Comparison of ENCODE assay signal across 8 mouse cellular contexts in genomic region chr11:75458169-75458568, GRCm38 (mm10). TPM values are rescaled to one million over a fixed set of nuclear protein-coding genes. Genes with fewer than 3 reads are reported as not detected.
DNase-seq lines count a peak whose midpoint lies in the region; ATAC-seq and TF ChIP-seq lines count a peak whose summit lies in the region.

No protein-coding gene starts in this region.

- no peaks in the 10 kb centered on the region for H3K9me3 ChIP-seq in limb, embryonic 11.5 days (ENCODE audit: control insufficient read depth, low read length)
- H3K9me3 ChIP-seq in limb, embryonic 10.5 days (replicated peaks), result no peaks in the 10 kb centered on the region
- no peaks in the 10 kb centered on the region for H3K9me3 ChIP-seq in liver, embryonic 13.5 days (replicated peaks)

- H3K36me3 ChIP-seq in limb, embryonic 11.5 days (ENCODE audit: control insufficient read depth, insufficient read depth, low read length), result no peaks in the 10 kb centered on the region
- H3K36me3 ChIP-seq in limb, embryonic 10.5 days, result no peaks in the 10 kb centered on the region
- peaks cover 3% of the 10 kb centered on the region; the same call in 1 of the 2 replicates for H3K36me3 ChIP-seq in liver, embryonic 13.5 days
- H3K36me3 ChIP-seq in thymus, adult 2 months (ENCODE audit: control insufficient read depth, insufficient read depth, low read length), result no peaks in the 10 kb centered on the region

- peak; percentile 47 for DNase-seq in cerebellum, adult 18-20 months
- no peak for DNase-seq in cerebellum, adult 8-10 months
- DNase-seq in limb, embryonic 11.5 days (ENCODE audit: low spot score), result peak; percentile 53
- DNase-seq in limb, embryonic 10.5 days (ENCODE audit: low spot score), result no peak
- DNase-seq in liver, embryonic 13.5 days, result no peak
- peak; percentile 66 for DNase-seq in thymus, adult 2 months

- TF ChIP-seq CTCF in cortical plate, adult 2 months (IDR thresholded peaks at IDR 0.05; ENCODE audit: extremely low read depth, insufficient read depth, low read length), result peak; percentile 71
- TF ChIP-seq CTCF in thymus, adult 2 months (IDR thresholded peaks at IDR 0.05; ENCODE audit: borderline replicate concordance, control insufficient read depth, extremely low read depth, insufficient read depth, low read length, poor library complexity), result no peak

- no peaks in the 10 kb centered on the region for H3K27me3 ChIP-seq in limb, embryonic 11.5 days (ENCODE audit: control insufficient read depth, insufficient read depth, low read length)
- peaks cover 7% of the 10 kb centered on the region for H3K27me3 ChIP-seq in limb, embryonic 10.5 days (ENCODE audit: low read depth, poor library complexity, severe bottlenecking)
- no peaks in the 10 kb centered on the region for H3K27me3 ChIP-seq in liver, embryonic 13.5 days
- H3K27me3 ChIP-seq in thymus, adult 2 months (ENCODE audit: control insufficient read depth, insufficient read depth, low read length), result no peaks in the 10 kb centered on the region

- no peak overlapping the region for H3K4me3 ChIP-seq in limb, embryonic 11.5 days (ENCODE audit: low read depth, low read length)
- no peak overlapping the region for H3K4me3 ChIP-seq in limb, embryonic 10.5 days
- no peak overlapping the region for H3K4me3 ChIP-seq in cortical plate, adult 2 months (ENCODE audit: insufficient read depth, low read length)
- H3K4me3 ChIP-seq in liver, embryonic 13.5 days (replicated peaks), result no peak overlapping the region; the same call in 1 of the 2 replicates
- H3K4me3 ChIP-seq in thymus, adult 2 months (ENCODE audit: control insufficient read depth, insufficient read depth, low read length), result no peak overlapping the region

- no peak for ATAC-seq in limb, embryonic 11.5 days (ENCODE audit: insufficient number of reproducible peaks, low FRiP score, low TSS enrichment, low read depth)
- ATAC-seq in liver, embryonic 13.5 days (ENCODE audit: low read depth), result no peak
- no peak for ATAC-seq in monocyte, adult 5-6 weeks (replicated peaks; ENCODE audit: insufficient number of reproducible peaks, low FRiP score, low TSS enrichment, poor library complexity, severe bottlenecking)

- no peak overlapping the region for H3K9ac ChIP-seq in limb, embryonic 11.5 days (ENCODE audit: low read length)
- no peak overlapping the region for H3K9ac ChIP-seq in liver, embryonic 13.5 days

- no peak for TF ChIP-seq POLR2A in cortical plate, adult 2 months (IDR thresholded peaks at IDR 0.05; ENCODE audit: extremely low read depth, insufficient read depth, low read length)
- TF ChIP-seq POLR2A in thymus, adult 2 months (IDR thresholded peaks at IDR 0.05; ENCODE audit: control insufficient read depth, extremely low read depth, insufficient read depth, low read length, poor library complexity), result no peak

- peaks cover 23% of the 10 kb centered on the region for H3K4me1 ChIP-seq in limb, embryonic 11.5 days (ENCODE audit: control insufficient read depth, insufficient read depth, low read length)
- peaks cover 52% of the 10 kb centered on the region for H3K4me1 ChIP-seq in limb, embryonic 10.5 days
- H3K4me1 ChIP-seq in cortical plate, adult 2 months (ENCODE audit: control insufficient read depth, insufficient read depth, low read length), result peaks cover 8% of the 10 kb centered on the region
- peaks cover 82% of the 10 kb centered on the region for H3K4me1 ChIP-seq in liver, embryonic 13.5 days (replicated peaks)
- H3K4me1 ChIP-seq in thymus, adult 2 months (replicated peaks; ENCODE audit: control insufficient read depth, insufficient read depth, low read length), result peaks cover 68% of the 10 kb centered on the region

- WGBS in limb, embryonic 11.5 days, result 12% methylated on average over 3 of the region's 3 CpGs
- WGBS in limb, embryonic 10.5 days, result 21% methylated on average over 3 of the region's 3 CpGs
- WGBS in liver, embryonic 13.5 days (ENCODE audit: insufficient replicate concordance), result 20% methylated on average over 3 of the region's 3 CpGs
- 42% methylated on average over 3 of the region's 3 CpGs for WGBS in thymus, adult 2 months

- no peak overlapping the region for H3K4me2 ChIP-seq in limb, embryonic 11.5 days (ENCODE audit: low read depth, severe bottlenecking)
- peak overlapping the region; percentile 25 for H3K4me2 ChIP-seq in liver, embryonic 13.5 days

- H3K27ac ChIP-seq in limb, embryonic 11.5 days (replicated peaks; ENCODE audit: low read depth, low read length), result no peak overlapping the region
- H3K27ac ChIP-seq in limb, embryonic 10.5 days, result no peak overlapping the region
- H3K27ac ChIP-seq in cortical plate, adult 2 months (ENCODE audit: insufficient read depth, low read length), result 0 out of 2 replicates have a peak overlapping the region, but pooled peaks have one; percentile 17
- H3K27ac ChIP-seq in liver, embryonic 13.5 days, result peak overlapping the region; percentile 99
- H3K27ac ChIP-seq in thymus, adult 2 months (ENCODE audit: control insufficient read depth, insufficient read depth, low read length), result peak overlapping the region; percentile 86

RNA-seq across cellular contexts. Expression of gene Tlcd2, which starts 3.3 kb away (rescaled TPM):
- polyA plus RNA-seq in limb, embryonic 11.5 days (2014; fragmentation: Nextera tagmentation; extraction: Ambion mirVana), result 10.4 and 11.3 TPM in 2 replicates
- polyA plus RNA-seq in limb, embryonic 10.5 days (2016; fragmentation: Nextera tagmentation; extraction: Ambion mirVana), result 9.2 and 9.8 TPM in 2 replicates
- polyA plus RNA-seq in cortical plate, adult 2 months (2012; rRNA removed), result 0.89 and 1.3 TPM in 2 replicates
- 18.7 and 18.8 TPM in 2 replicates for polyA plus RNA-seq in liver, embryonic 13.5 days (2015; fragmentation: Nextera tagmentation; extraction: Ambion mirVana)
- 13.0 and 14.4 TPM in 2 replicates for polyA plus RNA-seq in thymus, adult 2 months (2012; rRNA removed)
- 1.0 to 8.1 TPM (median 1.3 TPM) in 3 replicates for total RNA-seq in monocyte, adult 5-6 weeks (2017)

RNA-seq across cellular contexts. Expression of gene Wdr81, which starts 3.7 kb away (rescaled TPM):
- polyA plus RNA-seq in limb, embryonic 11.5 days (2014; fragmentation: Nextera tagmentation; extraction: Ambion mirVana), result 3.3 and 3.4 TPM in 2 replicates
- 5.6 and 6.6 TPM in 2 replicates for polyA plus RNA-seq in limb, embryonic 10.5 days (2016; fragmentation: Nextera tagmentation; extraction: Ambion mirVana)
- 12.8 and 14.1 TPM in 2 replicates for polyA plus RNA-seq in cortical plate, adult 2 months (2012; rRNA removed)
- polyA plus RNA-seq in liver, embryonic 13.5 days (2015; fragmentation: Nextera tagmentation; extraction: Ambion mirVana), result 18.5 and 21.3 TPM in 2 replicates
- 52.1 and 53.7 TPM in 2 replicates for polyA plus RNA-seq in thymus, adult 2 months (2012; rRNA removed)
- total RNA-seq in monocyte, adult 5-6 weeks (2017), result 15.9 to 17.9 TPM (median 16.5 TPM) in 3 replicates

RNA-seq across cellular contexts. Expression of gene Serpinf2, which starts 18.8 kb away (rescaled TPM):
- polyA plus RNA-seq in limb, embryonic 11.5 days (2014; fragmentation: Nextera tagmentation; extraction: Ambion mirVana), result 0.52 TPM in 1 of 2 replicates, not detected in the other
- 0.36 TPM in 1 of 2 replicates, not detected in the other for polyA plus RNA-seq in limb, embryonic 10.5 days (2016; fragmentation: Nextera tagmentation; extraction: Ambion mirVana)
- polyA plus RNA-seq in cortical plate, adult 2 months (2012; rRNA removed), result 0.15 and 0.26 TPM in 2 replicates
- polyA plus RNA-seq in liver, embryonic 13.5 days (2015; fragmentation: Nextera tagmentation; extraction: Ambion mirVana), result 372 and 430 TPM in 2 replicates
- polyA plus RNA-seq in thymus, adult 2 months (2012; rRNA removed), result 1.4 and 3.1 TPM in 2 replicates
- total RNA-seq in monocyte, adult 5-6 weeks (2017), result 0.19 TPM in 1 of 3 replicates, not detected in the others

RNA-seq across cellular contexts. Expression of gene Prpf8, which starts 28.4 kb away (rescaled TPM):
- 111 and 123 TPM in 2 replicates for polyA plus RNA-seq in limb, embryonic 11.5 days (2014; fragmentation: Nextera tagmentation; extraction: Ambion mirVana)
- polyA plus RNA-seq in limb, embryonic 10.5 days (2016; fragmentation: Nextera tagmentation; extraction: Ambion mirVana), result 81.7 and 82.6 TPM in 2 replicates
- 88.8 and 89.2 TPM in 2 replicates for polyA plus RNA-seq in cortical plate, adult 2 months (2012; rRNA removed)
- polyA plus RNA-seq in liver, embryonic 13.5 days (2015; fragmentation: Nextera tagmentation; extraction: Ambion mirVana), result 28.2 and 31.5 TPM in 2 replicates
- polyA plus RNA-seq in thymus, adult 2 months (2012; rRNA removed), result 142 and 161 TPM in 2 replicates
- 65.5 to 114 TPM (median 72.0 TPM) in 3 replicates for total RNA-seq in monocyte, adult 5-6 weeks (2017)

RNA-seq across cellular contexts. Expression of gene Serpinf1, which starts 35.7 kb away (rescaled TPM):
- polyA plus RNA-seq in limb, embryonic 11.5 days (2014; fragmentation: Nextera tagmentation; extraction: Ambion mirVana), result 174 and 194 TPM in 2 replicates
- polyA plus RNA-seq in limb, embryonic 10.5 days (2016; fragmentation: Nextera tagmentation; extraction: Ambion mirVana), result 214 and 217 TPM in 2 replicates
- polyA plus RNA-seq in cortical plate, adult 2 months (2012; rRNA removed), result 13.7 and 15.9 TPM in 2 replicates
- polyA plus RNA-seq in liver, embryonic 13.5 days (2015; fragmentation: Nextera tagmentation; extraction: Ambion mirVana), result 179 and 181 TPM in 2 replicates
- 43.4 and 46.7 TPM in 2 replicates for polyA plus RNA-seq in thymus, adult 2 months (2012; rRNA removed)
- not detected in 3 replicates for total RNA-seq in monocyte, adult 5-6 weeks (2017)

Comparison
In these comparisons a context has a peak if more than half of its experiments do, and no peak if none do; other contexts are left out.
1. DNase-seq: peak in cerebellum, adult 18-20 months (2 of 2), limb, embryonic 11.5 days (single experiment) and thymus, adult 2 months (single experiment); none in cerebellum, adult 8-10 months (single experiment), limb, embryonic 10.5 days (single experiment) and liver, embryonic 13.5 days (single experiment).
2. H3K27ac ChIP-seq: peak in cortical plate, adult 2 months (single experiment), liver, embryonic 13.5 days (single experiment) and thymus, adult 2 months (single experiment); none in limb, embryonic 11.5 days (single experiment) and limb, embryonic 10.5 days (single experiment).
3. RNA of gene Serpinf2, which starts 18.8 kb away (polyA plus RNA-seq): 372 to 430 TPM in liver, embryonic 13.5 days; 1.4 to 3.1 TPM in thymus, adult 2 months, 0.52 TPM in limb, embryonic 11.5 days, 0.15 to 0.26 TPM in cortical plate, adult 2 months and 0.36 TPM in limb, embryonic 10.5 days; every median in the first group is over 10 times any median in the second.